Mouse (Mus musculus) kidney, postnatal 4 days (tissue): ENCODE measurements at regions not wholly inside any gene's neighbourhood (a gene's known extent, or its start where the extent isn't known, plus 50 kb on each side); places are given as distances from the start of the nearest gene placed in this dataset.
A peak's percentile ranks its signal among the peaks of the same experiment; 100 is the strongest.

Experiments
- DNase-seq, 2 experiments: peaks; one replicate each; pipeline ENCODE4 v3.0.0; 2021; ENCODE audit warnings: mixed read lengths in 2 of 2

- no peak for DNase-seq
Observed at GRCm38 (mm10) chr6:16365450-16365849, 532.8 kb downstream of the Tfec start.

- DNase-seq, result no peak
Observed at GRCm38 (mm10) chr6:16362057-16362456, 536.2 kb downstream of the Tfec start.

- DNase-seq, result peak; percentile 2 to 13
Observed at GRCm38 (mm10) chr6:16359881-16360711, 538.1 kb downstream of the Tfec start.

GRCm38 (mm10) chr6:16359464-16359863, 538.8 kb downstream of the Tfec start:
- no peak for DNase-seq

GRCm38 (mm10) chr6:16333638-16334037, 564.6 kb downstream of the Tfec start:
- no peak for DNase-seq

GRCm38 (mm10) chr6:16314305-16315010, 583.8 kb downstream of the Tfec start:
- DNase-seq, result no peak

GRCm38 (mm10) chr6:16312915-16313314, 585.3 kb downstream of the Tfec start:
- no peak for DNase-seq

GRCm38 (mm10) chr6:16283328-16284072, 563.0 kb downstream of the Mdfic start:
- DNase-seq, result no peak

GRCm38 (mm10) chr6:16281938-16282337, 561.5 kb downstream of the Mdfic start:
- no peak for DNase-seq
